Mouse (Mus musculus): ENCODE data around the gene Parl.

DNA sequence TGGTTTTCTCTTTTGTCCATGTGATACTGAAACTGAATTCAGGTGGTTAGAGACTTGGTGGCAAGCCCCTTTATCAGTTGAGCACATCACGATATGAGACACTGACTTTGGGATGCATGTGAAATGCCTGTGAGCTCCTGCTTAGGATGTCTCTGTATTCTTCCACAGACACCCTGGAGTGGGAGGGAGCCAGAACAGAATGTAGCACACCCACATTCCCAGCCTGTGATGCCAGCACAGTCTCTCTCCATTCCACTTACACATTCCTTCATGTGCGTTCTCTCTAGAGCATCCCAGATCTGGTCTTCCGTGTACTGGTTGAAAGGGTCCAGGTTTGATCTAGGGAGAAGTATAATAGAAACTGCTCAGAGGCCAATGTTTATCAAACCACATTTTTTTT, 36.4 kb upstream of the Parl start:
- no peak for TF ChIP-seq JUND (conservative IDR thresholded peaks at IDR 0.05; ENCODE audit: low read depth, low read length)
- no peak for TF ChIP-seq RAD21 (IDR thresholded peaks at IDR 0.05; ENCODE audit: low read depth, low read length)
- TF ChIP-seq TBP (conservative IDR thresholded peaks at IDR 0.05; ENCODE audit: low read depth, low read length): no peak
- TF ChIP-seq CTCF (conservative IDR thresholded peaks at IDR 0.05 in 1 of 2, IDR thresholded peaks at IDR 0.05 in 1 of 2; ENCODE audit: low read depth in 2 of 2, low read length in 2 of 2): no peak
- no peak for TF ChIP-seq POLR2AphosphoS2 (IDR thresholded peaks at IDR 0.05; ENCODE audit: low read depth, low read length)
- TF ChIP-seq USF2 (conservative IDR thresholded peaks at IDR 0.05; ENCODE audit: low read depth, low read length): no peak
- no peak for TF ChIP-seq USF1 (IDR thresholded peaks at IDR 0.05; ENCODE audit: low read depth, low read length)
- no peak for TF ChIP-seq POLR2A (IDR thresholded peaks at IDR 0.05; ENCODE audit: low read depth, low read length)
- TF ChIP-seq MAZ (IDR thresholded peaks at IDR 0.05; ENCODE audit: low read depth, low read length): no peak
- no peak for TF ChIP-seq SIN3A (IDR thresholded peaks at IDR 0.05; ENCODE audit: low read length)

Measured in CH12.LX (cell line).